Mouse (Mus musculus): ENCODE data around the gene Mturn. TPM values are rescaled to one million over a fixed set of nuclear protein-coding genes. Genes with fewer than 3 reads are reported as not detected.

Gene Mturn
- 10 to 100 TPM; 17.0 to 18.4 TPM for total RNA-seq (2021)
- long read RNA-seq, experiment 1, full-length matches to known transcripts = 11 of 16 reads
- long read RNA-seq, experiment 1, partial matches to known transcripts = 0 of 16 reads
- long read RNA-seq, experiment 1, other reads (novel, unspliced or antisense) = 5 of 16 reads
- long read RNA-seq, experiment 2, full-length matches to known transcripts = 7 of 10 reads
- long read RNA-seq, experiment 2, partial matches to known transcripts = 0 of 10 reads
- long read RNA-seq, experiment 2, other reads (novel, unspliced or antisense) = 3 of 10 reads

DNA sequence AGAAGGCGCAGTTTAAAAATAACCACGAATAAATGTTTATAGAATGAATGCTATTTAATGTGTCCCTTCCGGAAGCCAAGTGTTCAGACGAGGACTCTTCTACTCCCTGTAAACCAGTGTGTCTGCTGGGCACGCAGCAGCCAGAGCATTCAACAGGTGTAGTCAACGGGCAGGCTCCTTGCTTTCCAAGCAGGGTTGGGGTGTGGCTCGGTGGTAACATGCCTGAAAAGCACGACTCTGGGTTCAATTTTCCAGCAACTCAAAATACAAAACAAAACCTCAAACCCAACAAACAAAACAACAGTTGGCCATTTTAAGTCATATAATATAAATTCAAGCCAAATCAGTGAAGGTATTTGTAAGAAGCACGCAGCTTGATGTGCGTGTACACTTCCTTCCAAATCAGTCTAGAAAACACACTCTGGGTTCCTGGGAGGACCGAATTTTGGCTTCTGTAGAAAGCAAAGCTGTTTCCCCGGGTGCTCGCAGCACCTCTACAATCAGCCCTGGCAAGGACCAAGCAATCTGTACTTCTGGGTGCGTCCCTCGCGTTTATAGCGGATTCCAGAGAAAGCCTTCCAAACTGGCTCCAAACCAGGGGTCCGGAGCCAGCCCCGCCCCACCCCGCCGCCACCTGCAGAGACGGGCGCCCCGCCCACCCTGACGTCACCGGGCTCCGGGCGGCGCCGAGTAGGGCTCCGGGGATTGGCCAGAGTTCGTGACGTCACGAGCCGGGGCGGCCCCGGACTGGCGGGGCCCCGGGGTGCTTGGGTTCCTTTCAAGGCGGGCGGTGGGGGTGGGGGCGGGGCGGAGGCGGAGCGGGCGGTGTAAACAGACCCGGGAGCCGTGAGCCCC lies at the start of gene Mturn:
TSS of gene Mturn (plus strand) at position 734 of the 855 bp plus-strand sequence.
- peak; percentile 99 for DNase-seq

DNA sequence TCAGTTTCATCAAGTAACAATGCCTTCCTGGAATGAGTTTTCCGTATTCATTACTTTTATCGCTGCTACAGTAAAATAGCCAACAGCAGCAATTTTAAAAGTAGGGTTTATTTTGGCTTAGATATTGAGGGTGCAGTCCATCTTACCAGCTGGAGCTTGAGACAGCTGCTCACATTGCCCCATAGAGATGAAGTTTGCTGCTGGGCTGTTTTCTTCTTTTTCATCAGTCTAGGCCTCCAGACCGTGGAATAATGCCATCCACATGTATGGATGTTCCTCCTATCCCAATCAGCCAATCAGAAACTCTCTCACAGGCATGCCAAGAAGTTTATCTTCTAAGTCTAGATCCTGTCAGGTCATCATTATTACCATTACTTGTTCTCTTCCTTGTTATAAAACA lies 41.5 kb upstream of the Mturn start:
- DNase-seq = peak in 1 of 2 experiments; percentile 10

DNA sequence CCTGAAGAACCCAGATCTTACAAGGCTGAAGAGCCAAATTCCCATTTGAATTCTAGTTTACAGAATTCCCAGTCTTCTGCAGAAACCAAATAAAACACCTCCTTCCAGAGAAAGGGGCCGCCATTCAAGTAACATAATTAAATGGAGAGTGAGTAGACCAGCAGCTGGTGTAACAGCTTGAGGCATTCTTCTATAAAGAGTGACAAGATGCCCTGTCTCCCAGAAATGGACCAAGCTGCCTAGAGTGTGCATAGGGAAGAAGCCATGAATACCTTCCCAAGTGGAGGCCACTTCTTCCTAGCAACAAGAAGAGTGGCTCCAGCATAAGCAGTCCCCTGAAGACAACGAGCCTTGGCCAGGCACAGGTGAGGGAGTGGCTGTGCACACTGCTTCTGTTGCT lies 39.5 kb upstream of the Mturn start:
- no peak for DNase-seq

DNA sequence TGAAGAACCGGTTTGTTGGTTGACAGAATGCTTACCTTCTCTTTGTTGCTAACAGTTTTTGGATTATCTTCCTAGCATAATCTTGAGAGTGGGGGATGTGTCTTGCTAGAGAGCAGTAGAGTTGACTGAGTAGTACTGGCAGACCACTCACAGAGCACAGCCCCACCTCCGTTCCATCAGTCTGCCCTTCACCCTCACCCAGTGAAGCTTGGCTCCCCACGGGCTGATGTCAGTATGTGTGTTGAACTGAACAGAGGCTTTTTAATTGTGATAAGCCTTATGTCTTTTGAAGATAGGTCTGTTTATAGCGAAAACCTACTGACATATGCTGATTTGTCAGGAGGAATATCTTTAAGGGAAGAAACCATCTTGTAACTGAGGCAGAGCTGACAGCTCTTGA lies 38.2 kb upstream of the Mturn start:
- DNase-seq = no peak

DNA sequence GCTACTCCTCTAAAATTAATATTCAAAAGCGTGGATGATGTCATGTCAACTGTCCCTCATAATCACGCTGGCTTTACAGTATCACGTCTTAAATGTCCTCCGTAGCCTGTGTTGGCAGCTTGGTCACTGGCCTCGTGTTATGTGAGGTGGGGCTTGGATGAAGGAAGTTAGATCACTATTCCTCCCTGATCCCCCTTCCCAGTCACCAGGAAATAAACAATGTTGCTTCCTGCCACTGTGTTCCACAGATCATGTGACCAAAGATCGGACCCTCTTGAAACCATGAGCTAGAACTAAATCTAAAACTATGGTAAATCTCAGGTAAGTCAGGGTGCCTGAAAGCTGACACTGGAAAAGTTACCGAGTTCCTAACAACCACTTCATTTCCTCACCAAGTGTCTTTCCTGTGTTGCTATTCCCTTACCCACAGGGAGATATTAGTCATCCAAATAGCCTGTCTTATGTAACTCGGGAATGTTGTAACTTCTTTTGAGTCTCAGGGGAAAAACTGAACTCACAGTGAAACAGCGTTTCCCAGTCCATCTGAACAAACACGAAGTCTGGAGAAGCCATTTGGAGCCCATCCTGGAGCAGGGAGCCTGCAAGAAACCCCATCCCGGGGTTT lies 25.8 kb upstream of the Mturn start:
- DNase-seq = peak; percentile 69 to 75

DNA sequence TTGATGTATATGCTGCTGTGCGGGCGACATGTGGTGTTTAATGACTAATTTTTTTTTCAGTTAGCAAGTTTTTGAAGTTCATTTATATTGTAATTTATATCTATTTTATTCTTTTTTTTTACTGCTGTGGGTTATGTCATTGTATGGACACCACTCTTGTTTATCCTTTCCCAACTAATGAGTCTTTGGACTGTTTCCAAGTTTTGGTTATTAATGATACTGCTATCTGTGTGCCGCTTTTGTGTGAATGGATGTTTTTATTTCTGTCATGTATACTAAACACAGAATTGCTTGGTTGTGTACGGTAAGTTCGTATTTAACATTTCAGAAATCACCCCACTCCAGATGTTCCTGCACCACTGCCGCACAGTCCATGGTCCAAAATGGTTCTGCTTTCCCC lies 23.6 kb upstream of the Mturn start:
- DNase-seq = no peak

DNA sequence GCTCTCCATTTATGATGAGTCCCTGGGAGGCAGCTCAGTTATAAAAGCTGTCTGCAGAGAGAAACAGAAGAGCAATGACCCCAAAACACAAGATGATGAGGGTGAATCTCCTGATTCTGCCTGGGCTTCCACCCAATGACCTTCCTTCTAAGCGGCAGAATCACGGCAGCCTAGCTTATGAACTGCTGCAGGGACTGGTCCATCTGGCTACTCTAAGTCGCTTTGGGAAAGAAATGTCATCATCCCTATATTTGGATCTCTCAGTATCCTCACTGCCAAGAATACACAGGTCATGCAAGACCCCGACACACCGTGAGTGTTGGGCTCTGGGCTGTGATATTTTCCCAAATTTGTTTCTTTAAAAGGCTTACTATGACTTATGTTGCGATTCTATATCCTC lies 11.6 kb upstream of the Mturn start:
- no peak for DNase-seq

DNA sequence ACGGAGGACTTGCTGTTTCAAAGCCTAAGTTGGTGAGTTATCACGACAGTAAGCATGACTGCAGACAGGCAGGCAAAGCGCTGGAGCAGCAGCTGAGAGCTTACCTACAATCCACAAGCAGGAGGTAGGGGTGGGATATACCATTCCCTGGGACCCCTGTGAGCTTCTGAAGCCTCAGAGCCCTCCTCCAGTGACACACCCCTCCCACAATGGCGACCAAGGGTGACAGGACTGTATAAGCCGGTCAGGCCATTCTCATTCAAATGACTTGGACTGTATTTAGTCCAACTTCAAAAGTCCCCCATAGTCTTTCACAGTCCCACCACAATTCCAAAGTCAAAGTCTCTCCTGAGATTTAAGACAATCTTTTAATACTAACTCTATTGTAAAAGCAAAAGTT lies 8.5 kb upstream of the Mturn start:
- no peak for DNase-seq

DNA sequence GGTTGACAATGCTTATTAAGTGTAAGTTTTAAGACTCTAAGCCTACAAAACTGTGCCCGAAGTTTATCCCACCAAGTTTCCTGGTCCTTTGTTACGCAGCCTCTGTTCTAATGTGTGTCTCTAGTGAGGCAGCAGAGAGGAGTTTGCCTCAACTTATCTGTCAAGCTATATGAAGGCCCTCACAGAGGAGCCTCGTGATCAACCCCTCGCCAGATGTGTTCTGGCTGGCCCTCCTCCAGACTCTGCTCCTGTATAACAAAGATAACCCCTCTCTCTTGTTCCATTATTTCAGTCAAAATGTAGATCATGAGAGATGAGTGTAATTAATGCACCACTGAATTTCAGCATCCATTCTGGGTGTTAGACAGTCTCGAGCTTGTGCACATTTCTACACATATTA lies 1.7 kb upstream of the Mturn start:
- DNase-seq = no peak

DNA sequence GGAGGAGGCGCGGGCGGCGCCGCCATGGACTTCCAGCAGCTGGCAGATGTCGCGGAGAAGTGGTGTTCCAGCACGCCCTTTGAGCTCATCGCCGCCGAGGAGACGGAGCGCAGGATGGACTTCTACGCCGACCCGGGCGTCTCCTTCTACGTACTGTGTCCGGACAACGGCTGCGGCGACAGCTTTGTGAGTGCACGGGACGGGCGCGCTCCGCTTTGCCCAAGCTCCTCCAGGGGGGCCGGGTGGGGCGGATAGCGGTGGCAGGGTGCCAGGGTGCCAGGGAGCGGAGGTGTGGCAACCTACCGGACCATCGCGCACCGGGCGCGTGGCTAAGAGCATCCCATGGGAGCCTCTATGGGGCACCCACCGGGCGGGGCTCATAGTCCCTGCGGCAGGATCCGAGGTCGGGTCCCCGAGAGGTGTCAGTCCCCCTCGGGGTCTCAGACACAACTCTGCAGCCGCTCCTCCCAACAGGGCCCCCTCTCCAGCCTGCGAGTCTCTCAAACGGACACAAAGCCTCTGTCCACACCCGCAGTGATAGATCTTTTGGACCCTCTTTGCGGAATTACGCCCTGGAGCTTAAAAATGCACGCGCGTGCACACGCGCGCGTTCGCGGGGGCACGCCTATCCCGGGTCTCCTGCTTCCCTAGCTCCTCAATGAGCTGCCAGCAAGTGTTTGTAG lies 463 bp downstream of the Mturn start:
- peak in 1 of 2 experiments; percentile 28 for DNase-seq

DNA sequence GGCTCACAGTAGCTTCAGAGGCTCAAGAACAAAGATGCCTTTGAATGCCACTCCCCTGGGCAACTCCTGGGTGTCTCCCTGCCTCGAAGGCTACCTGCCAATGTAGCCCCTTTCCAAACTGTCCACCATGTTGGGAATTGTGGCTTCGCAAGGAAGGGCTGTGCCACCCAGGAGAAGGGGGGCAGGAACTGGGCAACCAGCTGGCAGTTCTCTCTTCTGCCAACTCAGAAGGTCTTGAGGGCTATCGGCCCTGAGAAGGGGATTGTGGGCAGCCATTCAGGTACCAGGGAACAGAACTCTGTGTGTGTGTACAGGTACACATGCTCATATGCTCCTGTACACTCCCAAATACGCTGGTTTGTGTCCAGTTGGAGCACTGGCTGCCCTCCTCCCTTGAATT lies 2.7 kb downstream of the Mturn start:
- DNase-seq = no peak

DNA sequence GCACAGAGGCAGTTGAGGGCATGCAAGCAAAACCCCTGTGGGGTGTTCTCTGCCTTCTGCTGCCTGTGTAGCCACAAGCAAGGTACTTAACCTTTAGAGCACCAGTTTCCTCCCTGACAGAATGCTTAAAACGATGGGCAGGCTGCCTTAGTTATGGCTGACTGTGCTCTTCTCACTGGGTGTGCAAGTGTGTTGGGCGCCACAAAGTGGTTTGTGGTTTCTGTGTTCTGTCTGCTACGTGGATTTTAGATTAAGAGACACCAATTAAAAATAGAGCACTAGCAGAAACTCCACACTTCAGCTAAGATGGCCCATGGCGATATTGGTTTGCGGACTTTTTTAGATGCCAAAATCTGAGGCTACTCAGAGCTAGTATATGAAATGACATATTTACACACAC lies 3.7 kb downstream of the Mturn start:
- DNase-seq = no peak

DNA sequence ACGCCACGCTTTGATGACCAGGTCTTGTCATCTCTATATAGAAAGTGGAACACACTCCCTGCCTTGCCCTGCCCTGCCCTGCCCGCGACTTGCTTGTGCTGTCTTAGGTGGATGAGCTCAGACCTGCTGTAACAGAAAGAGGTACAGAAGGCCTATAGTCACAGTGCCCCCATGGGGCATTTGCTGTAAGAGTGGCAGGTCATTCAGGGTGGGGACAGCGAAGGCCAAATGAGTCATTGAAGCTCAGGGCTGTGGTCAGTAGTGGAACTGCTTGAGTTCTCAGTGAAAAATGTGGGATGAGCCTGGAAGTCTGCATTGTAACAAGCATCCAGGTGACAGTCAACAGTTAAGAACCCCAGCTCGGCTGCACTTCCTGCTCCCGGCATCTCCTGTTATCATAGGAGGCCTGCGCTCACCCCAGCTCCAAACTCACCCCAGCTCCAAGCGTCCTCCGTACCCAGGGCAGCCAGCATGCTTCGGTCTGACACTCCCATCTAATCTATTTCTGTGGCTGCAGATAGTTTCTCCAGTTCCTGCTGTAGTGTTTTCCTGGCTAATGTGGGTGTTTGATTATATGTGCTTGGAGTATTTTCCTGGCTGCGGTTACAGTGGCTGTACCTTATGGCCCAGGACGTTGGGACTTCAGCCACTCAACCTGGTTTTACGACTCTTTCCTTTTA lies 4.4 kb downstream of the Mturn start:
- no peak for DNase-seq

DNA sequence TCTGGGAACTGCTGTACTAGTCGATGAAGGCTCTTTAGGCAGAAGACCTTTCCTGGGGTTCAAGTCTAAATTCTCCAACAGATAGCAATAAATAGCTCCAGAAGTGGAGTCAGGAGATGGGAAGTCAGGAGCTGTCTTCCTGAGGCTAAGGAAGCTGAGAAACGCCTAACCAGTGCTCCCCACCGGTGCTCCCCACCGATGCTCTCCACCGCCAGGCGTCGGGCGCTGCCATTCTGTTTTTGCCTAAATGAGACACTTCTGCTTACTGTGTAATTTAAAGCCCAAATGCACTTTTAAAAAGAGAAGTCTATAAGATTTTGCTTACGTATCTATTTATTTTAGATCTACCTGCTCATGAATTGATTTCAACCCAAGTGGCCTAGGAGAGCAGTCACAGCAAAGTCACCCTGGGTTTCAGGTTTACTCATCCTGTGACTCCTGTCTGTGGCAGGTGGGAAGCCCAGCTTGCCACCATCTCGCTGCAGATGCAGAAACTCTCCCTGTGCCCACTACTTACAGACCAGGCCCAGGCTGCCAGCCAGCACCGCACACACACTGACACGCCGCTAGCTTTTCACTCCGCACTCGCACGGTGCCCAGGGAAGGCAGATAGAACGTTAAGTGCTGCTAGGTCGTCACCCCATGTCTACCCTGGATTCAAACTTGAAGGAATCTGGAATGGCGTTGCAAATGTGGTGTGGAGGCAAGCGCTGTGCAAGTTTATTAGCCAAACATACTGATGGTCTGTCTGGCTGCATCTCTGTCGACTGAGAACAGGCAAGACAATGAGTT lies 5.7 kb downstream of the Mturn start:
- no peak for DNase-seq

DNA sequence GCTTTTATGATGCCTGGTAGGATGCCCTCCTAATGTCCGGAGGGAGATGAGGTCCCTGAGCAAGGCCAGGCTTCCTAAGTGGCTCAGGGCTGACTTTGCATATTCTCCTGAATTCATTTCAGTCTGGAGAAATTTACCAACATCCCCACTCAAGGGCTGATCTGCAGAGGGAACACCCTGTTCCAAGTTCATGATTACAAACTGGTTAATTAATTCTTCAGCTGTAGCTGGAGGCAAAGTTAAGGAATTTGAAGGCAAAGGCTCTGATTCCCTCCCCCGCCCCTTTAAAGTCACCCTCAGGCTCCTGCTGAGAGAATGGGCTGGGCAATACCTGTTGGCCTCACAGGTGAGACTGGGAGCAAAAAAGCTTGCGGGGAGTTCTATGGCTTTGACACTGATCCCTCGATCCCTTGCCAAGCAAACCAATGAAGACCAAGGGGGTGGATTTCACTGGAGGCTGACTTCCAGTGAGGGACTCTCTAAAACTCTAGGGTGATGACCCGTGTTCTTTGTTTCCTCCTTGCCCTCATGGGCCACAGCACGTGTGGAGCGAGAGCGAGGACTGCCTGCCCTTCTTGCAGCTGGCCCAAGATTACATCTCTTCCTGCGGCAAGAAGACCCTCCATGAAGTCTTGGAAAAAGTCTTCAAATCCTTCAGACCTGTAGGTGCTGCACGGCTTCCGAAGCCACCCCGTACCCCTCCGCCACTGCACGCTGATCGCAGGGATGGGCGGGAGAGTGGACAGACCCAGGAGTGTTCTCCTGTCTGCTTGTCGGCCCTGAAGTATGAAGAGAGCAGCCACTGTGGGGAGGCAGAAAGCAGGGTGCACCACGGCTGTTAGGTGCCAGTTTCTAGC lies 7.3 kb downstream of the Mturn start:
- no peak for DNase-seq

DNA sequence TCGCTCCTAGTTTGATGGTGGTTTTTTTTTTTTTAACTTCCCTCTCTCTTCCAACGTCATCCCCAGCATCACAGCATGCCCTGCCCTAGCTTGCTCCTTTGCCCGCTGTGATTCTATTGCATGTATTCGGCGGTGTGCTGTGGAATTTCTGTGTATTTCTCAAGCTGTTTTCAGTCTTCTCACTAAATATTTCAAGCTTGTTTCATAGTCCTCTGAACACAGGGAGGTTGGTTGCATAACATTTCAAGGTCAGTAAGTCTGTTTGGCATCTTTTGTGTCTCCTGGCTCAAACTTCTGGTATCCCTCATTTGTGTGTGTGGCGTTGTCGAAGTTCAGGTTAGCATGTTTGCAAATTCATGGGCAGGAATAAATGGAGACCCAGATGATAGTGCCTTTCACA lies 8.3 kb downstream of the Mturn start:
- no peak for DNase-seq

DNA sequence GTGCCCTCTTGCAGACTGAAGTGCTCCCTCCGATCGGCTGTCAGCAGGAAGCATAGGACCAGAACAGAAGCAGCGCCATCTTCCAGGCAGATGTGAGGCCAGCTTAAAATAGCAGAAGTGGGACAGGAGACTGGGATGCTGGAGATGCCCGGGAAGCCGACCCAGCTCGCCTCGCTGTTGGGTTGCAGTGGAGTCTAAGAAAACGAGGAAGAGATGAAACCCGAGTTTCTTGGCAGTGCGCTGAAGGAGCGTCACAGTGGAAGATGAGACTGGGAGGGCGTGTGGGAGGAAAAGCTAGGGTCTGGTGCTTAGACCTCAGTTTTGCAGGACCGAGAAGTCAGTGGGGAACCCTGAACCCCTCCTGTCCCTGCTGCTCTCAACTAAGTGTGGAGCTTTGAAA lies 9.4 kb downstream of the Mturn start:
- no peak for DNase-seq

DNA sequence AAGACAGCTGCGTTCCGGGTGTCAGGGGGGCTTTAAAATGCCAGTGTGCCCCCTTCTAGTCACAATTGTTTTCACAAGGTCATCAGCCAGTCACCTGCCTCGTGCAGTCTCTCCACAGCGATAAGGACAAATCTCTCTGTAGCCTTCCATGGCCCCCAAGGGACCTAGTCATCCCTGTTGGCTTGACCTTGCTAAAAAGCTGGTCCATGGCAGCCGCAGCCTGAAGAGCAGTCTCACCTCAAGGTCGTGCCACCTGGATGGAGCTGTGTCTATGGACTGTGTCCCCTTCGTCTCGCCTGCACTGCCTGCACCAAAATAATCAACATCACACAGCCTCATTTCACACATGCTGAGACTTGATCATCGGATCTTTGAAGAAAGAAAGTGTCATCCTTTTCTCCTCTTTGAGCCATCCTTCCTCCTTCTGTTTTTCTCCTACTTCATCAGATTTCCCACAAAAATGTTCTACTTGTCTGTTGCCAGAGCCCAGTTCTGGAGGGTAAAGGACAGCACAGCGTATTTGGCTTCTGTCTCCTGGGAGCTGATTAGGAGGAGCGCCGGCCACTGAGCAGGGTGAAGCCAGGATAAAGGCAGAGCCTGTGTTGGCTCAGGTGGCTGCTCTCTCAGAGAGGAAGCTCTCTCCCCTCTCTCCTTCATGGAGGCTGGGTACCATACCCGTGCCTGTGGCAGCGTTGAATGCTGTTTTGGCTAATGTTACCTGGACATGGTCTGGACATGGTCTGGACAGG lies 10.1 kb downstream of the Mturn start:
- peak in 1 of 2 experiments; percentile 14 for DNase-seq

DNA sequence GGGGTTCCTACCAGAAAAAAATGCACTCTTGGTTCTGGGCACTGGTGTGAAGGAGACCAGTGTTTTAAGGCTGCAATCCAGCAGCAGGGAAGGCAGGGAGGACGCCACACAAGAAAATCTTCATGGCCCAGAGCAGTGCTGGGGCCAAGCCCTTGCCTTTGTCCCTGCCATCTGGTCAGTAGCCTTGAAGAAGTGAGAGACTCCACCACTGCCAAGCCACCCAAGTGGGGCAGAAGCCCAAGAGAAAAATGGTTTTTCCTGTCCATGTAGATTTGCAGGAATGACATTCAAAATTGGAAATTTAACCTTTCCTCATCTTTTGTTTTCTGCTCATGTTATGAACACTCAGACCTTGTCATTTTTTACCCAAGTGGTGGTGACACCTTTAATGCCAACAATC lies 10.8 kb downstream of the Mturn start:
- no peak for DNase-seq

DNA sequence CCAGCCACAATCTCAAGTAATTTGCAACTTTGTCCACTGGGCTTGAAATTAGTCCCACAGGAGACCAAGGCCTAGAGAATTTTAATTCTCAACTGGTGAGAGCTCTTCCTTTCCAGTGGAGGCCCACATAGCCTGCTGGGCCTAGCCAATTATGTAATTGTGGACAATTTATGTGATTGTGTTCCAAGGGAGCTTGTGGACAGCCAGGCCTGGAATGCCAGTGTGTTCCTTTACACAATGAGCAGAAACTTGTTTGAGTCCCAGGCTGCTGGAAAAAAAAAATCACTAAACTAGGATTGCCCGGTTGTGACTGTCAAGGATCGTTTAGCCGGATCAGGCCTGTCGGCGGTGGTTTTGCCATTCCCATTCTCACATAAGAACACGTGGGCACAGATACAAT lies 11.9 kb downstream of the Mturn start:
- no peak for DNase-seq
